28 mouse cellular contexts compared by ENCODE assay signal in genomic region chr9:40795562-40795961, GRCm38 (mm10). TPM values are rescaled to one million over a fixed set of nuclear protein-coding genes. Genes with fewer than 3 reads are reported as not detected.
DNase-seq lines count a peak whose midpoint lies in the region; ATAC-seq and TF ChIP-seq lines count a peak whose summit lies in the region.
"Had no signal": no experiment of that assay in that cellular context is flagged by ENCODE, and none has a peak within 500 bp of the region (broad histone marks: within the 10 kb centered on the region; RNA-seq: fewer than 3 reads in every experiment).

No protein-coding gene starts in this region.

- no peaks in the 10 kb centered on the region for H3K36me3 ChIP-seq in heart, embryonic 13.5 days
- H3K36me3 ChIP-seq in lung, postnatal 0 days (ENCODE audit: insufficient read depth, low read length) = no peaks in the 10 kb centered on the region
- H3K36me3 ChIP-seq in forebrain, embryonic 11.5 days (ENCODE audit: control insufficient read depth, insufficient read depth, low read length) = no peaks in the 10 kb centered on the region
- H3K36me3 ChIP-seq: forebrain, embryonic 10.5 days; hindbrain, embryonic 10.5 days; limb, embryonic 12.5 days; lung, embryonic 15.5 days; midbrain, embryonic 12.5 days; neural tube, embryonic 13.5 days had no signal

- no peak for TF ChIP-seq EP300 in lung, postnatal 0 days (IDR thresholded peaks at IDR 0.05)

- peaks cover 43% of the 10 kb centered on the region for H3K4me1 ChIP-seq in heart, embryonic 13.5 days
- H3K4me1 ChIP-seq in lung, postnatal 0 days (ENCODE audit: insufficient read depth, low read depth, low read length) = peaks cover 8% of the 10 kb centered on the region; the same call in 1 of the 2 replicates
- H3K4me1 ChIP-seq in forebrain, embryonic 11.5 days (replicated peaks; ENCODE audit: control insufficient read depth, insufficient read depth, low read length) = 0 out of 2 replicates have a peak, but pooled peaks cover 2% of the 10 kb centered on the region

- no peak overlapping the region for H3K9ac ChIP-seq in heart, embryonic 13.5 days
- H3K9ac ChIP-seq in lung, postnatal 0 days (replicated peaks; ENCODE audit: low read depth) = no peak overlapping the region
- H3K9ac ChIP-seq in forebrain, embryonic 11.5 days (ENCODE audit: low read length) = no peak overlapping the region
- H3K9ac ChIP-seq: limb, embryonic 12.5 days; lung, embryonic 15.5 days; midbrain, embryonic 12.5 days; neural tube, embryonic 13.5 days had no signal

- TF ChIP-seq CTCF in lung, postnatal 0 days (IDR thresholded peaks at IDR 0.05) = no peak

- H3K4me2 ChIP-seq in heart, embryonic 13.5 days = no peak overlapping the region
- H3K4me2 ChIP-seq in lung, postnatal 0 days (replicated peaks; ENCODE audit: low read depth, low read length) = no peak overlapping the region
- H3K4me2 ChIP-seq in forebrain, embryonic 11.5 days (ENCODE audit: low read depth, low read length, severe bottlenecking) = no peak overlapping the region
- H3K4me2 ChIP-seq: limb, embryonic 12.5 days; lung, embryonic 15.5 days; midbrain, embryonic 12.5 days; neural tube, embryonic 13.5 days had no signal

- H3K27me3 ChIP-seq in heart, embryonic 13.5 days (replicated peaks) = no peaks in the 10 kb centered on the region
- H3K27me3 ChIP-seq in lung, postnatal 0 days (replicated peaks; ENCODE audit: insufficient read depth, low read length) = no peaks in the 10 kb centered on the region
- H3K27me3 ChIP-seq in forebrain, embryonic 11.5 days (ENCODE audit: control insufficient read depth, insufficient read depth, low read length) = no peaks in the 10 kb centered on the region
- H3K27me3 ChIP-seq: limb, embryonic 12.5 days; lung, embryonic 15.5 days; megakaryocyte, embryonic 14.5 days; midbrain, embryonic 12.5 days; neural tube, embryonic 13.5 days had no signal

- DNase-seq in heart, postnatal 4 days = no peak
- no peak for DNase-seq in lung, postnatal 0 days (ENCODE audit: low spot score)
- no peak for DNase-seq in lung, postnatal 10 days
- peak; percentile 84 for DNase-seq in R1 (ENCODE audit: low read depth, low spot score)
- DNase-seq in forebrain, embryonic 11.5 days (ENCODE audit: low spot score) = no peak
- no peak for DNase-seq in adrenal gland, postnatal 25 days
- DNase-seq: B cell, adult 2 months; cerebellum, adult 8-10 months; cerebellum, postnatal 36 days; gastrocnemius, postnatal 14 days; kidney, adult 8-10 months; kidney, postnatal 14 days; lung, postnatal 4 days; right cerebral cortex, postnatal 4 days; thymus, adult 18-20 months; thymus, postnatal 25 days had no signal

- H3K9me3 ChIP-seq in heart, embryonic 13.5 days = no peaks in the 10 kb centered on the region
- no peaks in the 10 kb centered on the region for H3K9me3 ChIP-seq in lung, postnatal 0 days (ENCODE audit: low read length)
- no peaks in the 10 kb centered on the region for H3K9me3 ChIP-seq in forebrain, embryonic 11.5 days (ENCODE audit: control insufficient read depth, low read length)
- H3K9me3 ChIP-seq: forebrain, embryonic 10.5 days; hindbrain, embryonic 10.5 days; limb, embryonic 12.5 days; lung, embryonic 15.5 days; megakaryocyte, embryonic 14.5 days; midbrain, embryonic 12.5 days; neural tube, embryonic 13.5 days had no signal

- peak overlapping the region; percentile 70 for H3K27ac ChIP-seq in heart, embryonic 13.5 days (replicated peaks)
- H3K27ac ChIP-seq in lung, postnatal 0 days (ENCODE audit: low read length) = 0 out of 2 replicates have a peak overlapping the region, but pooled peaks have one; percentile 14
- no peak overlapping the region for H3K27ac ChIP-seq in forebrain, embryonic 11.5 days (ENCODE audit: low read depth, low read length)
- H3K27ac ChIP-seq: forebrain, embryonic 10.5 days; hindbrain, embryonic 10.5 days; left cerebral cortex, adult 2 months; limb, embryonic 12.5 days; midbrain, embryonic 12.5 days; neural tube, embryonic 13.5 days had no signal

- WGBS in heart, embryonic 13.5 days = 33% methylated on average over 2 of the region's 2 CpGs
- 63% methylated on average over 2 of the region's 2 CpGs for WGBS in lung, postnatal 0 days
- 90% methylated on average over 2 of the region's 2 CpGs for WGBS in forebrain, embryonic 11.5 days

- no peak overlapping the region for H3K4me3 ChIP-seq in heart, embryonic 13.5 days
- H3K4me3 ChIP-seq in lung, postnatal 0 days (ENCODE audit: low read depth, low read length) = no peak overlapping the region
- no peak overlapping the region for H3K4me3 ChIP-seq in forebrain, embryonic 11.5 days (ENCODE audit: low read depth, low read length)
- H3K4me3 ChIP-seq: forebrain, embryonic 10.5 days; hindbrain, embryonic 10.5 days; left cerebral cortex, adult 2 months; limb, embryonic 12.5 days; lung, embryonic 15.5 days; midbrain, embryonic 12.5 days; neural tube, embryonic 13.5 days had no signal

- ATAC-seq in heart, embryonic 13.5 days (ENCODE audit: extremely low read depth, insufficient number of reproducible peaks, low FRiP score, low TSS enrichment) = no peak
- ATAC-seq in lung, postnatal 0 days = no peak
- no peak for ATAC-seq in forebrain, embryonic 11.5 days (replicated peaks; ENCODE audit: low FRiP score)
- ATAC-seq: activated CD4-positive, CD25-positive, alpha-beta regulatory T cell, adult 4 months; forebrain, embryonic 16.5 days; hindbrain, embryonic 16.5 days had no signal

RNA-seq across cellular contexts. Expression of gene Hspa8, which starts 5.2 kb away (rescaled TPM):
- polyA plus RNA-seq in heart, embryonic 13.5 days (2015; fragmentation: Nextera tagmentation; extraction: Ambion mirVana) = 1,787 and 2,104 TPM in 2 replicates
- 1,000 to 10,000 TPM; 1,168 to 1,187 TPM for total RNA-seq in heart, postnatal 4 days (2021)
- 956 and 1,427 TPM in 2 replicates for polyA plus RNA-seq in lung, postnatal 0 days (2015; fragmentation: Nextera tagmentation; extraction: Ambion mirVana)
- polyA plus RNA-seq in forebrain, embryonic 11.5 days (2014; fragmentation: Nextera tagmentation; extraction: Ambion mirVana) = 3,498 and 3,614 TPM in 2 replicates
- total RNA-seq in adrenal gland, postnatal 25 days (2021) = 1,395 and 2,721 TPM in 2 replicates
